Mouse (Mus musculus) spleen, postnatal 0 days (tissue): Measurements from ENCODE around the gene Tagln. TPM values are rescaled to one million over a fixed set of nuclear protein-coding genes. Genes with fewer than 3 reads are reported as not detected.

ENCODE experiments used
- polyA plus RNA-seq: library from polyadenylated mRNA; unstranded; fragments of >200 nt; fragmentation: Nextera tagmentation; extraction: Ambion mirVana; gene quantifications from 2 replicates; pipeline ENCODE4 v1.2.1, GENCODE M21; 2015

Tagln gene
- polyA plus RNA-seq = 106 and 124 TPM in 2 replicates

DNA sequence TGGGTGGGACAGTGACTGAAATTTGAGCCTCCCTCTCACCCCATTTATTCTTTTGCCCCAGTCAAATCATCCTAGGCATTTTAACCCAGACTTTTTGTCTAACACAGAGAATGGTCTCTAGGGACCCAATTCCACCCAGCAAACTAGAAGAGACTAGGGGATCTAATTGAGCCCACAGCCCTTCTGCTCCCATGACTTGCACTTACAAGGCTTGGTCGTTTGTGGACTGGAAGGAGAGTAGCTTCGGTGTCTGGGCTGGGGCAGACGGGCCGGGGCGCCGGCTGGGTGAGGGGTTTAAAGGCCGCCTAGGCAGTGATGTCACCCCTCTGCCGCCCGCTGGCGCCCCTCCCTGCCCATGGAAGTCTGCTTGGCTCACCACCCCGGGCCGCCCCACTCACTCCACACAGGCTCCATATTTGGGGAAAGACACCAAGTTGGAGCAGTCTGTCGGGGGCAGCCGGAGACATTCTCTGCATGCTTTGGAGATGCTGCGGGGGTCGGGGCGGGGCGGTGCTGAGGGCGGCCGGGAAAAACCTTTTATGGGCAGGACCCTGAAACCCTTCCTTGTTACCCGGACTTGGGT lies at the start of gene Tagln:
TSS of gene Tagln (minus strand) at position 431 of the 583 bp plus-strand sequence.

DNA sequence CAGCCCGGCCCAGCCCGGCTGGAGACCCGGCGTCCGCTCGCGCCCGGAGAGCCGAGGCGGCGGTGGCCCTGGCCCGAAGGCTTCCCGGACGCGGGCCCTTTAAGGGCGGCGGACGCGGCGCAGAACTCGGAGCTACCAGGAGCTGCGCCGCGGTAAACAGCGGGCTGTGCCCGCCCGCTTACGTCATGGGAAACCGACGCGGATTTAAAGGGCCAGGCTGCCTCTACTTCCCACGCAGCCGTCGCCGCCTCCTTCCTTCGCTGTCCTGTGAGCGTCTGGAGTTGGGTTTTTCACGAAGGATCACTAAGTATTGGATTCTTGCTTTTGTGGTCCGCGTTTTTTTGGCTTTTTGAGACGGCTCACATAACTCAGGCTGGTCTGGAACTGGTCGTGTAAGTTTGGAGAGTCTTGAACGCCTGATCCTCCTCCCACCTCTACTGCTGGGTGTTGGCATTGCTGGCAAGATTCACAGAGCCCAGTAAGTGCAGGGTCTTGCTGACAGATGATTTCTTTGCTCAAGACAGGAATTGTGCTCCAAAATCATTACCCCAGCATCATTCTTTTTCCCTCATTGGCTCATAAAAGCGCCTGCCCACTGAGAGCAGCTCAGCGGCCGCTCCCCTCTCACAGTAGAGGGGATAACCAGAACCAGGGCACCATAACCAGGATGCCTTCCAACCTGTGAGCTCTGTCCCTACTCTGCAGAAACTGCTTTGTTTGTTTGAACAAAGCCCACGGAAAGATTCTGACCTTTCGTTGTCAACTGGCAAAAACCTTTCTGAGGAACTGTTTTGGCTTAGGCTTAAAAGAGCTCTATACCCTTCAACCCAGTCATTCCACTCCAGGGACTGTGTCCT lies 19.5 kb upstream of the Tagln start, which contains the start of gene Sidt2:
TSS of gene Sidt2 (minus strand) at position 152 of the 857 bp plus-strand sequence.

GRCm38 (mm10) chr9:45906355-45907077 lies 29.3 kb downstream of the Tagln start, which contains the start of the genes Pcsk7 and Rnf214:
Gene Pcsk7, plus strand, starts transcription at chr9:45906497.
Gene Rnf214, minus strand, starts transcription at chr9:45906911.

Other genes with a start within 250 kb of the Tagln start
- gene Cep164, start 107.4 kb downstream of the Tagln start, polyA plus RNA-seq = 17.2 and 17.5 TPM in 2 replicates
- gene Bace1, start 97.5 kb downstream of the Tagln start, polyA plus RNA-seq = 9.6 and 12.9 TPM in 2 replicates
- gene Pcsk7, start 29.6 kb downstream of the Tagln start, polyA plus RNA-seq = 10.4 and 11.4 TPM in 2 replicates
- gene Rnf214, start 29.1 kb downstream of the Tagln start, polyA plus RNA-seq = 28.1 and 31.2 TPM in 2 replicates
- 30.6 and 34.0 TPM in 2 replicates for gene Sidt2, start 19.2 kb upstream of the Tagln start, polyA plus RNA-seq
- 66.6 and 68.7 TPM in 2 replicates for gene Pafah1b2, start 76.6 kb upstream of the Tagln start, polyA plus RNA-seq
- 5.6 and 6.5 TPM in 2 replicates for gene Sik3, start 76.8 kb upstream of the Tagln start, polyA plus RNA-seq